22 mouse cellular contexts compared by ENCODE assay signal in genomic region chr11:62584671-62585206, GRCm38 (mm10). TPM values are rescaled to one million over a fixed set of nuclear protein-coding genes. Genes with fewer than 3 reads are reported as not detected.
DNase-seq lines count a peak whose midpoint lies in the region; ATAC-seq and TF ChIP-seq lines count a peak whose summit lies in the region.
"Had no signal": no experiment of that assay in that cellular context is flagged by ENCODE, and none has a peak within 500 bp of the region (broad histone marks: within the 10 kb centered on the region; RNA-seq: fewer than 3 reads in every experiment).

No protein-coding gene starts in this region.

- DNase-seq in liver, embryonic 11.5 days (ENCODE audit: low spot score) = no peak
- no peak for DNase-seq in liver, postnatal 0 days
- peak; percentile 65 for DNase-seq in midbrain, embryonic 11.5 days (ENCODE audit: low spot score, missing footprints)
- DNase-seq in midbrain, postnatal 0 days (ENCODE audit: low spot score) = no peak
- no peak for DNase-seq in liver, embryonic 14.5 days (ENCODE audit: low read depth in 3 of 3, low spot score in 3 of 3)
- no peak for DNase-seq in gastrocnemius, adult 18-20 months (ENCODE audit: low spot score)
- DNase-seq in adrenal gland, adult 8-10 months = no peak
- DNase-seq: adrenal gland, adult 2 months; adrenal gland, postnatal 25 days; cerebellum, adult 11-12 months; cerebellum, adult 8-10 months; cerebellum, postnatal 10 days; cerebellum, postnatal 36 days; forebrain, postnatal 0 days; gastrocnemius, postnatal 36 days; heart, adult 2 months had no signal

- H3K4me1 ChIP-seq in liver, embryonic 11.5 days (replicated peaks; ENCODE audit: control insufficient read depth, insufficient read depth, low read length) = peaks cover 14% of the 10 kb centered on the region
- H3K4me1 ChIP-seq in liver, postnatal 0 days (ENCODE audit: insufficient read depth) = no peaks in the 10 kb centered on the region; the same call in 1 of the 2 replicates
- no peaks in the 10 kb centered on the region for H3K4me1 ChIP-seq in midbrain, embryonic 11.5 days (ENCODE audit: control insufficient read depth, insufficient read depth, low read length)
- no peaks in the 10 kb centered on the region for H3K4me1 ChIP-seq in midbrain, postnatal 0 days (ENCODE audit: insufficient read depth, low read length)
- peaks cover 0 to 18% of the 10 kb centered on the region in 2 experiments; a peak in 3 of 4 replicates for H3K4me1 ChIP-seq in liver, embryonic 14.5 days (replicated peaks; ENCODE audit: control insufficient read depth in 2 of 2, insufficient read depth in 2 of 2, low read length in 1 of 2)
- H3K4me1 ChIP-seq: hindbrain, embryonic 12.5 days; hindbrain, embryonic 15.5 days had no signal

- no peaks in the 10 kb centered on the region for H3K9me3 ChIP-seq in liver, embryonic 11.5 days (ENCODE audit: control insufficient read depth, low read length)
- H3K9me3 ChIP-seq in liver, postnatal 0 days (ENCODE audit: low read length) = no peaks in the 10 kb centered on the region
- H3K9me3 ChIP-seq in midbrain, embryonic 11.5 days (ENCODE audit: control insufficient read depth, low read length) = no peaks in the 10 kb centered on the region
- no peaks in the 10 kb centered on the region for H3K9me3 ChIP-seq in midbrain, postnatal 0 days (ENCODE audit: low read length)
- H3K9me3 ChIP-seq in liver, embryonic 14.5 days (ENCODE audit: control insufficient read depth, low read length) = no peaks in the 10 kb centered on the region
- H3K9me3 ChIP-seq: heart, embryonic 10.5 days; heart, embryonic 13.5 days; hindbrain, embryonic 12.5 days; hindbrain, embryonic 15.5 days had no signal

- no peaks in the 10 kb centered on the region for H3K27me3 ChIP-seq in liver, embryonic 11.5 days (replicated peaks; ENCODE audit: control insufficient read depth, insufficient read depth, low read length)
- H3K27me3 ChIP-seq in liver, postnatal 0 days (ENCODE audit: insufficient read depth, low read length) = no peaks in the 10 kb centered on the region
- no peaks in the 10 kb centered on the region for H3K27me3 ChIP-seq in midbrain, embryonic 11.5 days (ENCODE audit: control insufficient read depth, insufficient read depth, low read length)
- no peaks in the 10 kb centered on the region for H3K27me3 ChIP-seq in midbrain, postnatal 0 days (ENCODE audit: insufficient read depth, low read length)
- no peaks in the 10 kb centered on the region for H3K27me3 ChIP-seq in liver, embryonic 14.5 days (ENCODE audit: control insufficient read depth, insufficient read depth, low read length)
- H3K27me3 ChIP-seq: heart, embryonic 13.5 days; hindbrain, embryonic 12.5 days; hindbrain, embryonic 15.5 days had no signal

- 69% methylated on average over 9 of the region's 9 CpGs for WGBS in liver, embryonic 11.5 days
- WGBS in liver, postnatal 0 days (ENCODE audit: insufficient replicate concordance) = 78% methylated on average over 9 of the region's 9 CpGs
- WGBS in midbrain, embryonic 11.5 days = 85% methylated on average over 9 of the region's 9 CpGs
- 85% methylated on average over 9 of the region's 9 CpGs for WGBS in midbrain, postnatal 0 days
- 60% methylated on average over 9 of the region's 9 CpGs for WGBS in liver, embryonic 14.5 days (ENCODE audit: insufficient replicate concordance)

- peak; percentile 28; the same call in 1 of the 2 replicates for ATAC-seq in liver, embryonic 11.5 days (replicated peaks; ENCODE audit: low FRiP score)
- no peak for ATAC-seq in liver, postnatal 0 days
- ATAC-seq in midbrain, embryonic 11.5 days (ENCODE audit: low FRiP score) = no peak
- no peak for ATAC-seq in midbrain, postnatal 0 days (ENCODE audit: low FRiP score)
- ATAC-seq in liver, embryonic 14.5 days (ENCODE audit: insufficient read depth) = peak; percentile 53
- ATAC-seq: CD4-positive, CD25-positive, alpha-beta regulatory T cell, adult 4 months; forebrain, embryonic 14.5 days; forebrain, postnatal 0 days had no signal

- no peak overlapping the region for H3K9ac ChIP-seq in liver, embryonic 11.5 days (ENCODE audit: low read depth, low read length)
- H3K9ac ChIP-seq in liver, postnatal 0 days (replicated peaks) = no peak overlapping the region
- H3K9ac ChIP-seq in midbrain, embryonic 11.5 days (ENCODE audit: low read length) = no peak overlapping the region
- no peak overlapping the region for H3K9ac ChIP-seq in midbrain, postnatal 0 days (replicated peaks; ENCODE audit: low read length, poor library complexity, severe bottlenecking)
- no peak overlapping the region for H3K9ac ChIP-seq in liver, embryonic 14.5 days (replicated peaks)
- H3K9ac ChIP-seq: forebrain, postnatal 0 days; heart, embryonic 13.5 days; hindbrain, embryonic 12.5 days; hindbrain, embryonic 15.5 days had no signal

- no peak for TF ChIP-seq EP300 in liver, postnatal 0 days (IDR thresholded peaks at IDR 0.05; ENCODE audit: low read depth)
- no peak for TF ChIP-seq EP300 in liver, embryonic 14.5 days (IDR thresholded peaks at IDR 0.05; ENCODE audit: low read depth)

- no peak overlapping the region for H3K27ac ChIP-seq in liver, embryonic 11.5 days (ENCODE audit: low read depth, low read length)
- no peak overlapping the region for H3K27ac ChIP-seq in liver, postnatal 0 days (ENCODE audit: low read depth)
- H3K27ac ChIP-seq in midbrain, embryonic 11.5 days (ENCODE audit: low read depth, low read length) = no peak overlapping the region
- H3K27ac ChIP-seq in midbrain, postnatal 0 days (ENCODE audit: low read depth, low read length) = no peak overlapping the region
- H3K27ac ChIP-seq in liver, embryonic 14.5 days = no peak overlapping the region
- H3K27ac ChIP-seq: heart, adult 2 months; heart, embryonic 10.5 days; heart, embryonic 13.5 days; hindbrain, embryonic 12.5 days; hindbrain, embryonic 15.5 days had no signal

- no peak for TF ChIP-seq CTCF in liver, postnatal 0 days (IDR thresholded peaks at IDR 0.05; ENCODE audit: low read depth)
- TF ChIP-seq CTCF in midbrain, postnatal 0 days (IDR thresholded peaks at IDR 0.05) = no peak
- no peak for TF ChIP-seq CTCF in liver, embryonic 14.5 days (IDR thresholded peaks at IDR 0.05; ENCODE audit: low read depth)

- no peak overlapping the region for H3K4me2 ChIP-seq in liver, embryonic 11.5 days
- H3K4me2 ChIP-seq in liver, postnatal 0 days (ENCODE audit: low read depth, low read length) = no peak overlapping the region
- H3K4me2 ChIP-seq in midbrain, embryonic 11.5 days = no peak overlapping the region
- H3K4me2 ChIP-seq in midbrain, postnatal 0 days (ENCODE audit: low read depth, low read length, poor library complexity, severe bottlenecking) = no peak overlapping the region
- no peak overlapping the region for H3K4me2 ChIP-seq in liver, embryonic 14.5 days (ENCODE audit: low read depth)
- H3K4me2 ChIP-seq: heart, embryonic 13.5 days; hindbrain, embryonic 12.5 days; hindbrain, embryonic 15.5 days had no signal

- H3K36me3 ChIP-seq in liver, embryonic 11.5 days (ENCODE audit: control insufficient read depth, insufficient read depth, low read length) = no peaks in the 10 kb centered on the region
- peaks cover 15% of the 10 kb centered on the region for H3K36me3 ChIP-seq in liver, postnatal 0 days (replicated peaks; ENCODE audit: insufficient read depth, low read length)
- H3K36me3 ChIP-seq in midbrain, embryonic 11.5 days (ENCODE audit: control insufficient read depth, insufficient read depth, low read length) = no peaks in the 10 kb centered on the region
- H3K36me3 ChIP-seq in midbrain, postnatal 0 days (ENCODE audit: insufficient read depth, low read length) = peaks cover 14% of the 10 kb centered on the region
- H3K36me3 ChIP-seq in liver, embryonic 14.5 days (replicated peaks; ENCODE audit: control insufficient read depth, insufficient read depth, low read depth) = no peaks in the 10 kb centered on the region
- H3K36me3 ChIP-seq: heart, embryonic 10.5 days had no signal

- no peak overlapping the region for H3K4me3 ChIP-seq in liver, embryonic 11.5 days (ENCODE audit: low read depth, low read length)
- no peak overlapping the region for H3K4me3 ChIP-seq in liver, postnatal 0 days (ENCODE audit: low read depth, low read length)
- H3K4me3 ChIP-seq in midbrain, embryonic 11.5 days (ENCODE audit: low read depth, low read length) = no peak overlapping the region
- H3K4me3 ChIP-seq in midbrain, postnatal 0 days (ENCODE audit: low read depth, low read length) = no peak overlapping the region
- H3K4me3 ChIP-seq in liver, embryonic 14.5 days (ENCODE audit: insufficient read depth in 1 of 2, low read depth in 2 of 2, low read length in 2 of 2) = no peak overlapping the region
- H3K4me3 ChIP-seq: heart, adult 2 months; heart, embryonic 10.5 days; heart, embryonic 13.5 days; hindbrain, embryonic 12.5 days; hindbrain, embryonic 15.5 days had no signal

RNA-seq across cellular contexts. Expression of gene Trpv2, which starts 10.5 kb away (rescaled TPM):
- 9.7 and 10.9 TPM in 2 replicates for polyA plus RNA-seq in liver, embryonic 11.5 days (2014; fragmentation: Nextera tagmentation; extraction: Ambion mirVana)
- 4.7 and 5.4 TPM in 2 replicates for polyA plus RNA-seq in liver, postnatal 0 days (2015; fragmentation: Nextera tagmentation; extraction: Ambion mirVana)
- polyA plus RNA-seq in midbrain, embryonic 11.5 days (2014; fragmentation: Nextera tagmentation; extraction: Ambion mirVana) = 4.9 and 5.4 TPM in 2 replicates
- 55.4 and 62.0 TPM in 2 replicates for total RNA-seq in midbrain, postnatal 0 days (2014; rRNA removed)
- polyA plus RNA-seq in midbrain, postnatal 0 days (2015; fragmentation: Nextera tagmentation; extraction: Ambion mirVana) = 31.0 and 32.9 TPM in 2 replicates
- 3.5 and 4.2 TPM in 2 replicates for polyA plus RNA-seq in liver, embryonic 14.5 days (2012; rRNA removed)
- 4.6 and 4.8 TPM in 2 replicates for polyA plus RNA-seq in liver, embryonic 14.5 days (2014; fragmentation: Nextera tagmentation; extraction: Ambion mirVana)
- 1 to 10 TPM in 1 of 2 experiments, under 1 TPM in 1; 0.87 to 2.1 TPM for total RNA-seq in gastrocnemius, adult 18-20 months (2021)
- total RNA-seq in adrenal gland, adult 8-10 months (2022) = 1 to 10 TPM; 3.6 to 7.2 (median 4.9) TPM

RNA-seq across cellular contexts. Expression of gene Ubb, which starts 33.8 kb away (rescaled TPM):
- polyA plus RNA-seq in liver, embryonic 11.5 days (2014; fragmentation: Nextera tagmentation; extraction: Ambion mirVana) = 2,001 and 2,023 TPM in 2 replicates
- polyA plus RNA-seq in liver, postnatal 0 days (2015; fragmentation: Nextera tagmentation; extraction: Ambion mirVana) = 1,161 and 1,214 TPM in 2 replicates
- polyA plus RNA-seq in midbrain, embryonic 11.5 days (2014; fragmentation: Nextera tagmentation; extraction: Ambion mirVana) = 3,727 and 3,899 TPM in 2 replicates
- total RNA-seq in midbrain, postnatal 0 days (2014; rRNA removed) = 1,443 and 2,095 TPM in 2 replicates
- 4,479 and 4,841 TPM in 2 replicates for polyA plus RNA-seq in midbrain, postnatal 0 days (2015; fragmentation: Nextera tagmentation; extraction: Ambion mirVana)
- 1,013 and 1,031 TPM in 2 replicates for polyA plus RNA-seq in liver, embryonic 14.5 days (2012; rRNA removed)
- polyA plus RNA-seq in liver, embryonic 14.5 days (2014; fragmentation: Nextera tagmentation; extraction: Ambion mirVana) = 1,383 and 1,393 TPM in 2 replicates
- total RNA-seq in gastrocnemius, adult 18-20 months (2021) = 100 to 1,000 TPM; 919 to 954 TPM
- total RNA-seq in adrenal gland, adult 8-10 months (2022) = 1,000 to 10,000 TPM; 1,433 to 1,769 (median 1,540) TPM

RNA-seq across cellular contexts. Expression of gene Cenpv, which starts 45.7 kb away (rescaled TPM):
- polyA plus RNA-seq in liver, embryonic 11.5 days (2014; fragmentation: Nextera tagmentation; extraction: Ambion mirVana) = 34.3 and 38.4 TPM in 2 replicates
- polyA plus RNA-seq in liver, postnatal 0 days (2015; fragmentation: Nextera tagmentation; extraction: Ambion mirVana) = 9.8 and 14.0 TPM in 2 replicates
- polyA plus RNA-seq in midbrain, embryonic 11.5 days (2014; fragmentation: Nextera tagmentation; extraction: Ambion mirVana) = 54.8 and 68.5 TPM in 2 replicates
- 58.0 and 63.2 TPM in 2 replicates for total RNA-seq in midbrain, postnatal 0 days (2014; rRNA removed)
- 30.1 and 32.9 TPM in 2 replicates for polyA plus RNA-seq in midbrain, postnatal 0 days (2015; fragmentation: Nextera tagmentation; extraction: Ambion mirVana)
- 23.4 and 26.6 TPM in 2 replicates for polyA plus RNA-seq in liver, embryonic 14.5 days (2012; rRNA removed)
- polyA plus RNA-seq in liver, embryonic 14.5 days (2014; fragmentation: Nextera tagmentation; extraction: Ambion mirVana) = 21.8 and 22.3 TPM in 2 replicates
- 10 to 100 TPM; 16.5 to 19.5 TPM for total RNA-seq in gastrocnemius, adult 18-20 months (2021)
- total RNA-seq in adrenal gland, adult 8-10 months (2022) = 10 to 100 TPM; 31.1 to 42.2 (median 39.0) TPM

Comparison
In these comparisons a context has a peak if more than half of its experiments do, and no peak if none do; other contexts are left out.
1. ATAC-seq: peak in liver, embryonic 11.5 days (single experiment) and liver, embryonic 14.5 days (single experiment); none in liver, postnatal 0 days (single experiment), midbrain, embryonic 11.5 days (single experiment) and midbrain, postnatal 0 days (single experiment).